Mouse (Mus musculus): Measurements from ENCODE around the gene C1ql4.

DNA sequence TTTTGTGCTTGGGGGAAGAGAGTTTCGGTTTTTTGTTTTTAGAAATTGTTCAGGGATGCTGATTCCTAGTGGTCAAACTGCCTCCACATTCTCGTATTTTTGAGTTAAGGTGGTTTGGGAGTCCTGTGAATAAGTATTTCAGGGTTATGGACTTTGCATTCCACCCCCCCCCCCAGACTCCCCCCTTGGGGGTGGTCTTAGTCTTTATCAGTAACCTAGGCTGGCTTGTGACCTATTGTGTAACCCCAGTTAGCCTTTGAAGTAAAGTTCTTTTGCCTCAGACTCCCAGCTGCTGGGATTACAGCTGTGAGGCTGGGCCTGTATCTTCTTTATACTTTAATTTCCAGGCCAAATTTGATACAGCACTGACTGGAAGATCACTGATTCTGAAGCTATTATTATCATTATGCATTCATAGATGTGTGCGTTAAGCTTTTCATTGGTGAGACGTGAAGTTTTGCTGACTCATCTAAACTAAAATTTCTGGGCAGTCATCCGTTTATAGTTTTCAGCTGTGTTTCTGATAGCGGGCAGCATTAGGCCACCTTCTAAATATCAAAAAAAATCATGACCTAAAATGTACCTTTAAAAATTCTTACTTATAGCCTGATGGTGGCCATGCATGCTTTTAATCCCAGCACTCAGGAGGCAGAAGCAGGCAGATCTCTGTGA is 40.4 kb upstream of the C1ql4 start:
- TF ChIP-seq CTCF (IDR thresholded peaks at IDR 0.05; ENCODE audit: control insufficient read depth, insufficient read depth, insufficient read length) (no peak), CEBPB (IDR thresholded peaks at IDR 0.05; ENCODE audit: low read depth) (no peak), FOSL1 (IDR thresholded peaks at IDR 0.05; ENCODE audit: insufficient read depth, low read length, poor library complexity, severe bottlenecking) (no peak), MAX (IDR thresholded peaks at IDR 0.05) (no peak), USF1 (IDR thresholded peaks at IDR 0.05; ENCODE audit: low read depth) (no peak), MYOD1 (IDR thresholded peaks at IDR 0.05; ENCODE audit: control insufficient read depth, insufficient read length, low read depth) (no peak), MYOG (IDR thresholded peaks at IDR 0.05; ENCODE audit: control insufficient read depth, extremely low read depth, insufficient read length) (no peak)

Data from C2C12 (cell line).